Mouse (Mus musculus) megakaryocyte, embryonic 14.5 days (primary cell): Measurements from ENCODE around the gene Ntn4.

ENCODE experiments used
- FLI1 ChIP-seq: IDR thresholded peaks from 2 replicates; pipeline ENCODE4 v1.6.1; 2012; ENCODE audit warnings: low read length, inconsistent platforms, mixed read lengths
- GATA1 ChIP-seq: IDR thresholded peaks from 3 replicates; pipeline ENCODE4 v1.6.1; 2012; ENCODE audit warnings: mixed read lengths, low read length, inconsistent platforms, borderline replicate concordance

DNA sequence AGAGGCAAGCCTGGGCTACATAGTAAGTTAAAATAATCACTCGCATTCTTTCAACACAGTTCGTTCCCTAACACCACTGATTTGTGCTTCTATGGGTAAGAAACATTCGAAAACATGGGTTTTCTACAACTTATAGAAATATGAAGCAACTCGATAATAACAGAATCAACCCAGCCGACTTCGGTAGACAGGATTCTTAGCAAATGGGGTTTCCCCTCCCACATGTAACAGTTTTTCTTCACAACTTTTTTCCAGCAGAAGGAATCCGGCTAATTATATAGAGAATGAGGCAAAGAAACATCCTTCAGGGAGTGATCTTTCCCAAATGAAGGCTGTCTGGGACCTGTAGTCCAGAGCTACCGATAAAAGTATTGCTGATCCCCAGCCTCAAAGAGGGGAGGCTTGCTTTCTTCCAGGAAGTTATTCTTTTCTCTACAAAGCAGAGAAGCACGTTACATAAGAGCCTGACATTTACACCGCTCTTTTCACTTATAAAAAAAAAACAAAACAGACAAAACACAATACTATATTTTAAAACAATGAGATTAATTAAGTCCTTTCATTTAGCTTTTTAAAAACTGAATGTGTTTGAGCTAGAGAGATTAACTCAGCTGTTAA, 57.5 kb downstream of the Ntn4 start:
- no peak for TF ChIP-seq GATA1
- no peak for TF ChIP-seq FLI1
